In genomic region chr2:76672966-76673392, GRCm38 (mm10) we compare ENCODE assay signal across 8 mouse cellular contexts. TPM values are rescaled to one million over a fixed set of nuclear protein-coding genes. Genes with fewer than 3 reads are reported as not detected.
A peak's percentile ranks its signal among the peaks of the same experiment; 100 is the strongest.
DNase-seq lines count a peak whose midpoint lies in the region; ATAC-seq and TF ChIP-seq lines count a peak whose summit lies in the region.

Fkbp7 (minus strand) TSS chr2:76673116.

- H3K4me2 ChIP-seq in lung, embryonic 16.5 days (ENCODE audit: low read depth, low read length): peak within 1 kb of the TSS; percentile 72

- no peak for TF ChIP-seq CTCF in thymus, adult 2 months (IDR thresholded peaks at IDR 0.05; ENCODE audit: borderline replicate concordance, control insufficient read depth, extremely low read depth, insufficient read depth, low read length, poor library complexity)

- H3K9me3 ChIP-seq in hindbrain, embryonic 10.5 days: no peaks in the 10 kb centered on the region
- no peaks in the 10 kb centered on the region for H3K9me3 ChIP-seq in lung, embryonic 16.5 days (ENCODE audit: control insufficient read depth, low read length)

- 0 out of 2 replicates have a peak, but pooled peaks cover 3% of the 10 kb centered on the region for H3K36me3 ChIP-seq in hindbrain, embryonic 10.5 days
- H3K36me3 ChIP-seq in lung, embryonic 16.5 days (ENCODE audit: control insufficient read depth, insufficient read depth, low read length): no peaks in the 10 kb centered on the region; the same call in 1 of the 2 replicates
- H3K36me3 ChIP-seq in thymus, adult 2 months (ENCODE audit: control insufficient read depth, insufficient read depth, low read length): no peaks in the 10 kb centered on the region

- peak within 1 kb of the TSS; percentile 48 for H3K4me3 ChIP-seq in hindbrain, embryonic 10.5 days
- peak within 1 kb of the TSS; percentile 59 for H3K4me3 ChIP-seq in lung, embryonic 16.5 days (ENCODE audit: low read length)
- peak within 1 kb of the TSS; percentile 20 for H3K4me3 ChIP-seq in thymus, adult 2 months (ENCODE audit: control insufficient read depth, insufficient read depth, low read length)

- peak within 1 kb of the TSS; percentile 79 for H3K9ac ChIP-seq in lung, embryonic 16.5 days (ENCODE audit: low read length)

- peak within 1 kb of the TSS; percentile 87 for H3K27ac ChIP-seq in hindbrain, embryonic 10.5 days
- H3K27ac ChIP-seq in lung, embryonic 16.5 days (ENCODE audit: low read length): peak within 1 kb of the TSS; percentile 78
- H3K27ac ChIP-seq in thymus, adult 2 months (ENCODE audit: control insufficient read depth, insufficient read depth, low read length): no peak within 1 kb of the TSS

- peak; percentile 81 for ATAC-seq in frontal cortex, adult (ENCODE audit: low TSS enrichment)
- ATAC-seq in lung, embryonic 16.5 days (ENCODE audit: low read depth): peak; percentile 93

- peak; percentile 40; the same call in 1 of the 2 replicates for TF ChIP-seq POLR2A in thymus, adult 2 months (IDR thresholded peaks at IDR 0.05; ENCODE audit: control insufficient read depth, extremely low read depth, insufficient read depth, low read length, poor library complexity)

- H3K27me3 ChIP-seq in hindbrain, embryonic 10.5 days (ENCODE audit: insufficient read depth, poor library complexity, severe bottlenecking): no peaks in the 10 kb centered on the region
- no peaks in the 10 kb centered on the region for H3K27me3 ChIP-seq in lung, embryonic 16.5 days (ENCODE audit: control insufficient read depth, insufficient read depth, low read depth, low read length)
- no peaks in the 10 kb centered on the region for H3K27me3 ChIP-seq in thymus, adult 2 months (ENCODE audit: control insufficient read depth, insufficient read depth, low read length)

- peaks cover 46% of the 10 kb centered on the region for H3K4me1 ChIP-seq in hindbrain, embryonic 10.5 days (replicated peaks)
- H3K4me1 ChIP-seq in lung, embryonic 16.5 days (replicated peaks; ENCODE audit: control insufficient read depth, insufficient read depth, low read length): peaks cover 27% of the 10 kb centered on the region
- H3K4me1 ChIP-seq in thymus, adult 2 months (replicated peaks; ENCODE audit: control insufficient read depth, insufficient read depth, low read length): peaks cover 15% of the 10 kb centered on the region

- WGBS in hindbrain, embryonic 10.5 days: under 1% methylated on average over 17 of the region's 17 CpGs
- WGBS in lung, embryonic 16.5 days: under 1% methylated on average over 17 of the region's 17 CpGs
- WGBS in thymus, adult 2 months: under 1% methylated on average over 17 of the region's 17 CpGs

- DNase-seq in Muller cell, postnatal 12 days (ENCODE audit: inconsistent ontology term): peak; percentile 98
- peak; percentile 95 for DNase-seq in cerebellum, adult 9-10 months
- DNase-seq in hindbrain, embryonic 10.5 days (ENCODE audit: low spot score): peak; percentile 95
- peak; percentile 93 for DNase-seq in layer of hippocampus, adult 9-11 months
- peak; percentile 84 for DNase-seq in ovary, adult 18-20 months (ENCODE audit: low spot score)
- peak; percentile 86 for DNase-seq in thymus, adult 2 months

RNA-seq across cellular contexts. Expression of gene Fkbp7, which starts in this region (rescaled TPM):
- polyA plus RNA-seq in hindbrain, embryonic 10.5 days (2016; fragmentation: Nextera tagmentation; extraction: Ambion mirVana): 14.3 and 19.2 TPM in 2 replicates
- polyA plus RNA-seq in lung, embryonic 16.5 days (2015; fragmentation: Nextera tagmentation; extraction: Ambion mirVana): 73.5 and 79.7 TPM in 2 replicates
- polyA plus RNA-seq in thymus, adult 2 months (2012; rRNA removed): 1.2 and 1.3 TPM in 2 replicates
